Mouse (Mus musculus): Measurements from ENCODE around the gene Ubald1.

GRCm38 (mm10) chr16:4833858-4834257, 46.3 kb downstream of the Ubald1 start:
- TF ChIP-seq EP300 (IDR thresholded peaks at IDR 0.05; ENCODE audit: low read depth) (no peak), CTCF (IDR thresholded peaks at IDR 0.05; ENCODE audit: low read depth) (no peak)

All from heart, postnatal 0 days (tissue).